Mouse (Mus musculus) hindbrain, embryonic 12.5 days (tissue): ENCODE measurements at regions not wholly inside any gene's neighbourhood (a gene's known extent, or its start where the extent isn't known, plus 50 kb on each side); places are given as distances from the start of the nearest gene placed in this dataset.
A peak's percentile ranks its signal among the peaks of the same experiment; 100 is the strongest.
"Not testable (repeated sequence)": the region's sequence is repeated elsewhere in the genome, so short reads cannot be mapped to it uniquely, and the experiment has no call there.

Experiments
- ATAC-seq: fragments of 200-750 bp; cut with Nextera tagmentation; 2 replicates; pipeline ENCODE4 v1.8.0; 2017; ENCODE audit warnings: moderate TSS enrichment; ENCODE audit not compliant: low FRiP score
- H3K27ac ChIP-seq: fragments of 300-500 bp; sonication (generic); 2 replicates; pipeline ENCODE4 v1.5.1; 2016; ENCODE audit warnings: mild to moderate bottlenecking
- H3K27me3 ChIP-seq: fragments of 300-500 bp; sonication (generic); 2 replicates; pipeline ENCODE4 v1.6.1; 2016; ENCODE audit warnings: mild to moderate bottlenecking
- H3K36me3 ChIP-seq: fragments of 300-500 bp; sonication (generic); 2 replicates; pipeline ENCODE4 v1.6.1; 2016; ENCODE audit warnings: mild to moderate bottlenecking
- H3K4me1 ChIP-seq: fragments of 300-500 bp; sonication (generic); 2 replicates; pipeline ENCODE4 v1.6.1; 2016
- H3K4me2 ChIP-seq: fragments of 300-500 bp; sonication (generic); replicated peaks from 2 replicates; pipeline ENCODE4 v1.6.1; 2016; ENCODE audit warnings: mild to moderate bottlenecking
- H3K4me3 ChIP-seq: fragments of 300-500 bp; sonication (generic); 2 replicates; pipeline ENCODE4 v1.5.1; 2016; ENCODE audit warnings: mild to moderate bottlenecking
- H3K9ac ChIP-seq: fragments of 300-500 bp; sonication (generic); 2 replicates; pipeline ENCODE4 v1.6.1; 2016; ENCODE audit warnings: mild to moderate bottlenecking, moderate library complexity
- H3K9me3 ChIP-seq: fragments of 300-500 bp; sonication (generic); replicated peaks from 2 replicates; pipeline ENCODE4 v1.6.1; 2016; ENCODE audit warnings: mild to moderate bottlenecking
- WGBS: fragments of 180-500 bp; shearing (Covaris S2); methylation state at CpG from one replicate; pipeline ENCODE4 v1.1.7; 2016; 5-methylcytosine and 5-hydroxymethylcytosine counted together

- no peak overlapping the region for H3K4me3 ChIP-seq
- no peaks in the 10 kb centered on the region for H3K27me3 ChIP-seq
- WGBS: 77% methylated on average over 6 of the region's 6 CpGs
- H3K9me3 ChIP-seq: no peaks in the 10 kb centered on the region
- no peak overlapping the region for H3K27ac ChIP-seq
- no peaks in the 10 kb centered on the region for H3K4me1 ChIP-seq
- ATAC-seq: no peak
- no peak overlapping the region for H3K4me2 ChIP-seq
- H3K9ac ChIP-seq: no peak overlapping the region
- no peaks in the 10 kb centered on the region for H3K36me3 ChIP-seq
These were observed 191.7 kb upstream of the Plxna2 start for GRCm38 (mm10) chr1:194426293-194426692.

GRCm38 (mm10) chr1:194424201-194424600 is 193.8 kb upstream of the Plxna2 start:
- WGBS: 92% methylated on average over 2 of the region's 2 CpGs
- no peaks in the 10 kb centered on the region for H3K27me3 ChIP-seq
- H3K4me1 ChIP-seq: no peaks in the 10 kb centered on the region
- H3K27ac ChIP-seq: no peak overlapping the region
- no peak overlapping the region for H3K4me2 ChIP-seq
- H3K9me3 ChIP-seq: no peaks in the 10 kb centered on the region
- H3K4me3 ChIP-seq: no peak overlapping the region
- no peak for ATAC-seq
- H3K36me3 ChIP-seq: no peaks in the 10 kb centered on the region
- no peak overlapping the region for H3K9ac ChIP-seq

DNA sequence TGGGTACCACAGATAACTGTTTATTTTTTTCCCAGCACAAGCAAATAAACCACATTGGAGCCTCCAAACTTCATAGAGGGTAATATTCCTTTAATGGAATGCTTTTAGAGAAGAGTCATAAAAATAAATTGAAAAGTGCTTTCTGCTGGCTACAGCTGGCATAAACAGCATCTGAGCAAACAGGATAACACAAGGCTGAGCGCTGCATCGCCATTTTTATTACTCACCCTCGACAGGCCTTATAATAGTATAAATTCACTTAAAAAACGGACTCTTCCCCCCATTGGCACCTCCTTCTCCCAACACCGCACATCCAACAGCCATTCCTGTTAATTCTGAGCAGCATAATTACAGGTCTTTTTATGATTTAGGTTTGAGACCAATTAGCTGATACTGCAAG is 205.8 kb upstream of the Plxna2 start:
- H3K4me1 ChIP-seq: no peaks in the 10 kb centered on the region
- H3K27ac ChIP-seq: no peak overlapping the region
- ATAC-seq: no peak
- no peaks in the 10 kb centered on the region for H3K9me3 ChIP-seq
- no peaks in the 10 kb centered on the region for H3K27me3 ChIP-seq
- H3K4me2 ChIP-seq: no peak overlapping the region
- no peak overlapping the region for H3K4me3 ChIP-seq
- H3K36me3 ChIP-seq: no peaks in the 10 kb centered on the region
- H3K9ac ChIP-seq: no peak overlapping the region
- WGBS: 84% methylated on average over 5 of the region's 5 CpGs

GRCm38 (mm10) chr1:194411788-194412187 is 206.2 kb upstream of the Plxna2 start:
- Histone ChIP-seq H3K4me3 (no peak overlapping the region), H3K27ac (no peak overlapping the region), H3K4me2 (no peak overlapping the region), H3K9me3 (no peaks in the 10 kb centered on the region), H3K27me3 (no peaks in the 10 kb centered on the region), H3K36me3 (no peaks in the 10 kb centered on the region), H3K4me1 (no peaks in the 10 kb centered on the region), H3K9ac (no peak overlapping the region)
- whole genome bisulfite sequencing: 82% methylated on average over 2 of the region's 2 CpGs
- ATAC-seq: no peak

DNA sequence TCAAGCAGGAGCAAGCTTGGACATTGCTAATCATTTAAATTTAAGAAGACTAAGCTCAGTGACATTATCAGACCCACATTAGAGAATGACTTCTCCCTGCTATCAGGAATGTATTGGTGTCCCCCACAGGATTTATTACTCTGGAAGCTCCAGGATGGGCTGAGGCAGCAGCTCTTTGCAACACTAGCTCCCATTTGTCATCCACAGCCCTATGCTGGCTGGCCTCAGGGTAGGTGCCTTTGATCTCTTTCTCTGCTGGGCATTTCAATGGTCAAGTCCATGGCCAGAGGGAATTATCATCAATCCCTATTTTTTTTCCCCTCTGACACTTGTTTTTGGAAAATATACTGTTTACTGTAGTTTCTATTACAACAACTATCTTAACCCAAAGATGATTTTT is 218.7 kb upstream of the Plxna2 start:
- no peak for ATAC-seq
- H3K9me3 ChIP-seq: no peaks in the 10 kb centered on the region
- H3K9ac ChIP-seq: no peak overlapping the region
- no peak overlapping the region for H3K4me2 ChIP-seq
- no peaks in the 10 kb centered on the region for H3K27me3 ChIP-seq
- no peaks in the 10 kb centered on the region for H3K36me3 ChIP-seq
- no peak overlapping the region for H3K4me3 ChIP-seq
- H3K27ac ChIP-seq: no peak overlapping the region
- H3K4me1 ChIP-seq: no peaks in the 10 kb centered on the region

- H3K4me2 ChIP-seq: no peak overlapping the region
- H3K27me3 ChIP-seq: no peaks in the 10 kb centered on the region
- no peaks in the 10 kb centered on the region for H3K4me1 ChIP-seq
- no peaks in the 10 kb centered on the region for H3K36me3 ChIP-seq
- ATAC-seq: no peak
- H3K27ac ChIP-seq: no peak overlapping the region
- H3K4me3 ChIP-seq: no peak overlapping the region
- WGBS: 81% methylated on average over 4 of the region's 4 CpGs
- no peak overlapping the region for H3K9ac ChIP-seq
- no peaks in the 10 kb centered on the region for H3K9me3 ChIP-seq
These were observed 221.1 kb upstream of the Plxna2 start for GRCm38 (mm10) chr1:194396754-194397460.

- H3K27ac ChIP-seq: no peak overlapping the region
- H3K4me3 ChIP-seq: no peak overlapping the region
- WGBS: 38% methylated on average over 3 of the region's 3 CpGs
- no peaks in the 10 kb centered on the region for H3K36me3 ChIP-seq
- no peak overlapping the region for H3K9ac ChIP-seq
- no peaks in the 10 kb centered on the region for H3K4me1 ChIP-seq
- no peaks in the 10 kb centered on the region for H3K9me3 ChIP-seq
- no peaks in the 10 kb centered on the region for H3K27me3 ChIP-seq
- H3K4me2 ChIP-seq: no peak overlapping the region
- no peak for ATAC-seq
These were observed 224.3 kb upstream of the Plxna2 start for GRCm38 (mm10) chr1:194393720-194394119.

- Histone ChIP-seq H3K36me3 (no peaks in the 10 kb centered on the region), H3K27ac (no peak overlapping the region), H3K4me2 (no peak overlapping the region), H3K9ac (no peak overlapping the region), H3K27me3 (no peaks in the 10 kb centered on the region), H3K4me1 (no peaks in the 10 kb centered on the region), H3K4me3 (no peak overlapping the region), H3K9me3 (no peaks in the 10 kb centered on the region)
- ATAC-seq: no peak
- WGBS: 66% methylated on average over 2 of the region's 2 CpGs
These were observed 227.8 kb upstream of the Plxna2 start for GRCm38 (mm10) chr1:194390202-194390601.

- no peak overlapping the region for H3K4me2 ChIP-seq
- no peak overlapping the region for H3K27ac ChIP-seq
- H3K4me1 ChIP-seq: no peaks in the 10 kb centered on the region
- no peaks in the 10 kb centered on the region for H3K36me3 ChIP-seq
- no peak overlapping the region for H3K9ac ChIP-seq
- H3K9me3 ChIP-seq: no peaks in the 10 kb centered on the region
- 70% methylated on average over 1 of the region's 1 CpGs for WGBS
- H3K27me3 ChIP-seq: no peaks in the 10 kb centered on the region
- no peak overlapping the region for H3K4me3 ChIP-seq
- ATAC-seq: no peak
These were observed 239.9 kb upstream of the Plxna2 start for GRCm38 (mm10) chr1:194378135-194378534.

GRCm38 (mm10) chr1:194373511-194373910 is 244.5 kb upstream of the Plxna2 start:
- ATAC-seq, H3K9ac ChIP-seq, H3K9me3 ChIP-seq, H3K27me3 ChIP-seq, H3K36me3 ChIP-seq, H3K4me2 ChIP-seq, H3K4me3 ChIP-seq, H3K27ac ChIP-seq, H3K4me1 ChIP-seq: not testable (repeated sequence)
- 92% methylated on average over 4 of the region's 4 CpGs for WGBS

- Histone ChIP-seq H3K4me1 (peaks cover 6% of the 10 kb centered on the region; the same call in 1 of the 2 replicates), H3K4me3 (no peak overlapping the region), H3K4me2 (no peak overlapping the region), H3K36me3 (no peaks in the 10 kb centered on the region), H3K9me3 (no peaks in the 10 kb centered on the region), H3K27ac (no peak overlapping the region), H3K27me3 (no peaks in the 10 kb centered on the region), H3K9ac (no peak overlapping the region)
- no peak for ATAC-seq
- 86% methylated on average over 5 of the region's 5 CpGs for WGBS
These were observed 254.1 kb upstream of the Plxna2 start for GRCm38 (mm10) chr1:194363917-194364316.

DNA sequence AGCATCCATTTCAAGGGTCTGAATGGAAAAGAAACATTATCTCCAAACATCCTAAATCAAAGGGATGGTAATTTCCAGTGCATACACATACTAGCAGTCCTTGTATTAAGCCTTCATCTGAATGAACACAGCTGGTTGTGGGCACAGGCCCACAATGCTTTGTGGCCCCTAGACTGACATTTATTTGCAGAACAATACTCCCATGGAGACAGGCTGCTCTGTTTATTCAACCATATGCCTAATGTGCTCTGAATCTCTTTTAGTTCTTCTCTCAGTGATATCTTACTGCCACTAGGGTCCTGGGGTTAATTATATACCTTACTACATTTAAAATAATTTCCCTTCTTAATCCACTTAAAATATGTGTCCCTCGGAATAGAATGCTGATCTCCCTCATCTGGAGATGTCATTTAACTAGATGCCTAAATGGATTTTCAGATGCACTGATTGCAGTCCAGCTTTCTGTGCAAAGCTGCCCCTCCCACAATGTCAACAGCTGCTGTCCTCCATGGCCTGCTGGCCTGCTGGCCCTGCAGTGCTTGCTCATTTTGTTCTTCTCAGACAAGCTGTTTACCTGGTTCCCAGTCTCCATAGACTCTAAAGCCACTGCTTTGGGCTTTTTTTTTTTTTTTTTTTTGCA is 254.8 kb upstream of the Plxna2 start:
- ATAC-seq: peak; percentile 63; the same call in 1 of the 2 replicates
- no peak overlapping the region for H3K9ac ChIP-seq
- H3K9me3 ChIP-seq: no peaks in the 10 kb centered on the region
- WGBS: 25% methylated on average over 1 of the region's 1 CpGs
- H3K4me1 ChIP-seq: peaks cover 6% of the 10 kb centered on the region; the same call in 1 of the 2 replicates
- H3K4me3 ChIP-seq: no peak overlapping the region
- no peaks in the 10 kb centered on the region for H3K36me3 ChIP-seq
- no peaks in the 10 kb centered on the region for H3K27me3 ChIP-seq
- H3K27ac ChIP-seq: no peak overlapping the region
- H3K4me2 ChIP-seq: no peak overlapping the region

DNA sequence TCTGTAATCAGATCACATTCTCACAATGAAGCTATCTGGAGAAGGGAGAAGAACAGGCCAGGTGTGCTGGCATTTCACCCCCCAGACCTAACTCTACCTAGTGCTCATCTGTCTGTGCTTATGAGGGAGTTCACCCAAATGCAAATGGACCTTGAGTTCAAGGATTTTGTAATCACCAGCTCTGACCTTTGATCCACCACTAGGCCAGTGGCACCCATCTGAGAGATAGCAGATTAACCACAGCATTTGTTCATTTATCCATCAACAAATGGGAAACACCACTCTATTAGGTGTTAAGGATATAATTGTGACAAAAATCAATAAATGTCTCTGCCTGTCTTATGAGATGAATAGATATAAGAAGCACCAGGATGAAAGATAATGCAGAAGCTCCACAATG is 255.7 kb upstream of the Plxna2 start:
- H3K27ac ChIP-seq: no peak overlapping the region
- no peaks in the 10 kb centered on the region for H3K9me3 ChIP-seq
- no peak for ATAC-seq
- H3K27me3 ChIP-seq: no peaks in the 10 kb centered on the region
- H3K4me1 ChIP-seq: peaks cover 6% of the 10 kb centered on the region; the same call in 1 of the 2 replicates
- H3K9ac ChIP-seq: no peak overlapping the region
- no peak overlapping the region for H3K4me3 ChIP-seq
- no peaks in the 10 kb centered on the region for H3K36me3 ChIP-seq
- H3K4me2 ChIP-seq: no peak overlapping the region
